Mouse (Mus musculus) CD8-positive naive resting alpha-beta T cell, adult 2 months (primary cell): ENCODE data around the gene Tsacc.
A peak's percentile ranks its signal among the peaks of the same experiment; 100 is the strongest.

Source experiments
- DNase-seq, 2 experiments: peaks; one replicate each; pipeline ENCODE4 v3.0.0; 2022; ENCODE audit warnings: low read depth in 2 of 2, low spot score in 2 of 2

Gene Tsacc

DNA sequence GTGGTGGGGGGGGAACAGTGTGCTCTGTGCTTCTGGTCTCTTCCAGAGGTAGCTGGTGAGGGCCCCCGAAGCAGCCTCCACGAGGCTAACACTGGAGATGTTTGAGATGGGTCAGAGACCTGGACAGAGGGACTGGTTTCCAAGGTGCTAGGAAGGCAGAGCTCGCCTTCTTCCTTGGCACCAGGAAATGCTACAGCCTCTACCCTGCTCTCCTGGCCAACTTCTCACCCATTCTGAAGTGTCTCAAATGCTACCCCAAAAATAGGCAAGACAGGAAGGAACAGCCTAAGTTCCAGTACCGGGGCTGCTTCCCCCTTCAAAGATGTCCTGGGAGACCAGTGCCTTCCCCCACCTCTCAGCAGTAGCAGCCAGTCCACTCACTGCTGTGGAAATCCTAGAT lies 57.4 kb downstream of the Tsacc start:
- DNase-seq: no peak

DNA sequence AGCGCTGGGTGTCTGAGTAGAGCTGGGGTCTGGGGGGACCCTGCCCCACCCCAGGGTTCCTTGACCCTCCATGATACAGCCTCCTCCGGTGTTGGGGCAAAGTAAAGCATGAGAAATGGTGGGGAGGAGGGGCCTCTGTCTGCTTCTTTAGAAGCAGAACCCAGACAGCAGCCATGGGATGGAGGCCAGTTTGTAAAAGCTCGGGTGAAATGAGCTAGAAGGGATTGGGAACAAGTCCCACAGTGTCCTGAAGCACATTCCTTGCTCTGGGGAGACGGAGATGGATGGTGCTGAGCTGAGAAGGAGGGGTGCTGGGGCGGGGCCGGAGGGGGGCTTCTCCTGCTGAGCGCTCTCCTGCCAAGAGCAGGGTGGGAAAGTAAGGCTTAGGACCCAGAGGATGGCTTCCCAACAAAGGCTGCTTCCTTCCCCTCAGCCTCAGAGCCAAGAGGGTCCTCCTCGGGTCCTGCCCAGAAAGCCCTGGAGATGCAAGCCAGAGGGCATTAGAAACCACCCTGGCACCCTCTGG lies 57.9 kb downstream of the Tsacc start:
- no peak for DNase-seq

DNA sequence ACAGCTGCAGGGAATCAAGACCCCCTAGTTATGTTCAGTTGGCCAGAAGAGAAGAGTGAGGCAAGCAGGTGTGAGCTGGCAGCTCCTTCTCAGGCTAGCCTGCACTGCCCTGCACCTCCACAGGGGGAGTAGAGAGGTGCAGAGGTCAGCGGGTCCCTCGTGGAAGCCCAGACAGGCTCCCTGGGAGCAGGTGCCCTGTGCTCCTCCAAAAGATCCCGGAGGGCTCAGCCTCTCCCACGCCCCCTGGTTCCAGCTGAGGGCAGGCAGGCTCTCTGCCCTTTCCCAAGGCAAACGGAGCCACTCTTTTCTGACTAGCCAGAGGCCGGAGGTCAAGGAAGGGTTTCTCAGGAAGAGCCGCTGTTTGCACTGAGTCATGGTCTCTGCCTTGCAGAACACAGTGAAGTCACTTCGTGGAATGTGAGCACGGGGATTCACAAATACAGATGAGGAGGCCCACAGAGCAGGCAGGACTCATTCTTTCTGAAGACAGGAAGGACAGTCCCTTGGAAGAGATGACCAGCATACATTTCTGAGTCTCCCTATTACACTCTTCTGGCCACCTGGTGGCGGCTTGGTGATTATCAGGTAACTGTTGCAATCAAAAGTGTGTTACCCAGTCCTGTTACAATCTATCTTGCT lies 59.1 kb downstream of the Tsacc start:
- DNase-seq: peak in 1 of 2 experiments; percentile 37

DNA sequence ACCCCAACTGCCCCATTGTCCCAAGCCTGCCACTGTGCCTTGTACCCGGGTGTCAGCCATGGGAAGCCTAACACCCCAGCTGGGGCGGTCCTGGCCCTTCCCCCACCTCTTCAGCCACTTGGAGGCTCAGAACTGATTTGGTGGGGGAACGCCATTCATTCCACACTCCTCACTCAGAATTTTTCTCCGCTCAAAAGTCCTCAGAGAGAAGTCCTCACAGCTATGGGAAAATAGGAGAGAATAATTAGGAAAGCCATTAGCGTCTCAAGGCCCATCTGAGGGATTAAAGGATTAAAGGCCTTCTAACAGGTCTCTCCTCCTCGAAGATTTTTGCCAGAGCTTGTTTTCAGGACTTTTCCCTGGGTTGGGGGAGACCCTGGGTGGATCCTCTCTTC lies 59.6 kb downstream of the Tsacc start:
- DNase-seq: no peak

DNA sequence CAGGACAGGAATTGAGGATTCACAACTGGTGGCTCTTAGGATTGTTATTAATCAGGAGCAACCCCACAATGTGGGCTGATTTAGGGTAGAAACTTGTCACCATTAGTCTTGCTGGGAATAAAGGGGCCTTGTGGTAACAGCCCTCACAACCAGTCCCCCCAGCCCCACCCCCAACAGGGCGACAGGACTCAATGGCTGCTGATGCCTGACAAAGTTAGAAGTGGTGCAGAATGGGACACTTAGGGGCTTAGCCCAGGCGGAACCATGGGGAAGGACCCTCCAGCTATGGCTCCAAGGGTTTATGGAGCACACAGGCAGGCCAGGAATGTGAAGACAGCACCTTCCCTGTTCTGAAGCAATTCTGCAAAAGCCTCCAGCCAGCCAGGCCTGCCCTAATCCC lies 61.2 kb downstream of the Tsacc start:
- no peak for DNase-seq

DNA sequence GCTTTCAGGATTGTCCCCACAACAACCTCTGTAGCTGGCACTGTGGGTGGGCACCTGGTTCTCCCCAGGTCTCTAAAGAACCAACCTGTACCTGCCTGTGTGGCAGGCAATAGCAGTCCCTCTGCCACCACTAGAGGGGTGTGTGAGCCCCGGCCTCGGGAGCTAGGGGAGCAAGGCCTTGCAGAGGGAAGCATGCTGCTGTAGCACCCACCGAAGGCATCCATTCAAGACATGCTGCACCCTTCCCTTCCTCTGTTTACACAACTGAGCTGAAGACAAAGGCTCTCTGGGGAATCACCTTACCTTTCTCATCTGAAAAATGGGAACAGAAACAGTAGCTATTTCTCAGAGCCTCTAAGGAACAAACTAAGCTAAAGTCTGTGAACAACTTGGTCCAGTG lies 61.6 kb downstream of the Tsacc start:
- DNase-seq: peak in 1 of 2 experiments; percentile 28

DNA sequence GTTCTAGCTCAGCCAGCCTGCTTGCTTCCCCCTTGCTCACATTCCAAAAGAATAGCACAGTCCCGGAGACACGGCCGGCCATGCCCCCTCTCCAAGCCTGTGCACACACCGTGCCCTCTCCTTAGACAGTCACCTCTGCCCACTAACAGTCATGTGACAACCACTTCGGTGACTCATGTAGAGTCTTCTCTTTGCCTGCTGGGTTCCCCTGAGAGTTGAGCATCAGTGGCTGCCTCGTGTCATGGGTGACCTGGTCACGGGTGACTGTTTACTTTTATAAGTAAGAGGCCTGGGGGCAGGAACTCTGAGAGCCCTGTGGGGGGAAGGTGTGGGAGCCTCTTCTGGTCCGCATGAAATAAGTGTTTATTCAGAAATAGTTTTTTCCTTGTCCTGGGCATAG lies 62.8 kb downstream of the Tsacc start:
- DNase-seq: no peak

DNA sequence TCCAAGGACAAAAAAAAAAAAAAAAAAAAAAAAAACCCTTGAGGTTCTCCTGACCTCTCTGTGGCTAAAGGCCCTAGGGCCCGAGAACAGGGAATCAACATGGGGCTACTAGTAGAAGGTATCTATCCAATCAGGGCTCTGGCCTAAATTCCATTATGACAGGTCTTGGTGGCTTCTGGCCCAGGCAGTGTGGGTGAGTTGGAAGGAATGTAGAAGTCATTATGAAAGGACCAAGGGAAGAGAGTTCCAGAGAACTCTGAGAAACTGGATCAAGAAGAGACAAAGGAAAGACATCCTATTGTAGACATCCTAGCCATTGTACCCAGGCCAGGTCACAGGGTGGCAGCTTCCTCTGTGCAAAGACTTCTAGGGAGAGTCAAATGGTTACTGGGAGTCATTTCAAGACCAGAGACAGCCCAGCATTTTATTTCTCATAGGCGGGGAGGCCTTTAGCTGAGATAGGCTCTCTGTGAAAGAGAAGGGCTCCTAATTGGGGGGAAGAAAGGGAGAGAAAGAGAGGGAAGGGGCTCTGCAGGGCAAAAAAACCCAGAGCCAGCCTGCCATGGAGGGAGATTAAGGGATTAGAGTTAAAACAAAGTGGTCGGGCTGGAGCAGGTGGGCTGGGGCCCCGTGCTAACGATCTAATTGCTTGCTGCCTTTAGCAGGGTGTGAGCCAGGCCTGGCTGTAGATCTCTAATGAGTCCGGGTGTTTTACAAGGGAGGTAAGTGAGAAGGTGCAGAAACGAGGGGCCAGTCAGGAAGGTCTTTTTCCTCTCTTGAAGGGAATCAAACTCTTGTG lies 63.7 kb downstream of the Tsacc start:
- DNase-seq: no peak
